Mouse (Mus musculus): Measurements from ENCODE around the gene Desi1. TPM values are rescaled to one million over a fixed set of nuclear protein-coding genes. Genes with fewer than 3 reads are reported as not detected.

Gene Desi1
- polyA plus RNA-seq, 1 experiment from 2014 or later = 169 TPM

GRCm38 (mm10) chr15:81966062-81966829 lies 67.4 kb downstream of the Desi1 start:
- no peak for DNase-seq (ENCODE audit: low spot score)

DNA sequence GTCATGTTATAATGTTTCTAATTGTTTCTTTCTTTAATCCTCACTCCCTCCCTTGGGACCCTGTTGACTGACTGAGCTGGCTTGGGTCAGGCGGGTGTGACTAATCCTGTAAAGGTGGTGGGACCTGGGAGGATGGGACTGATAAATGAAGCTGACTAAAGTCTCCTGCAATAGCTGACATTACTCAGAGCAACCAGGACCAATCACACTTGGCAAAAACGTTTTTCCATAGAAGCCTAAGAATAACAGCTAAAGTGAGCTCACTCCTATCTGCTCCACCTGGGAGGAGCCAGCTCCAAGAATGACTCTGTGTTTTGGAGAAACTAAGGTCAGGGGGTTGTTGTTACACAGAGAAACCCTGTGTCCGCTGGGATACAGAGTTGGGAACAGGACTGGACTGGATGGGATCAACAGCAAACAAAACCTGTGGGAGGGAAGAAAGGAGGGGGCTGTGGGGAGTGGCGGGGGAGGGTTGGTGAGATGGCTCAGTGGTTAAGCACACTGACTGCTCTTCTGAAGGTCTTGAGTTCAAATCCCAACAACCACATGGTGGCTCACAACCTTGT lies 68.6 kb downstream of the Desi1 start:
- no peak for DNase-seq (ENCODE audit: low spot score)

DNA sequence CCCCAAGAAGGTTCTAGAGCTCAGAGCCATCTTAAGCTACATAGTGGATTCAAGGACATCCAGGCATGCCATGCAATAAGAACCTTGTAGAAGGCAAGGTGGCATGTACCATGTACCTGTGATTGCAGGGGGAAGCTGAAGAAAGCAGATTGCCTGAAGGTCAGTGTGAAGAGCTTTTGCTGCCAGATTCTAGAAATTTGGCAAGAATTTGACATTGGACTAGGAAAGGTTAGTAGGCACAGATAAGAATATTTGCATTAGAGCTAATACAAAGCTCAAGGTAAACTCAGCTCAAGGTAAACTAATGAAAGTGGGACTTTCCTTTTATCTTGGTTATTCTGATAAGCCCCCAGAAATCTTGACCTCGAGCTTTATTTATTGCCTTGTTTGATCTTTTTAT lies 69.4 kb downstream of the Desi1 start:
- no peak for DNase-seq (ENCODE audit: low spot score)

GRCm38 (mm10) chr15:81961078-81961451 lies 72.6 kb downstream of the Desi1 start:
- DNase-seq (ENCODE audit: low spot score) = no peak

GRCm38 (mm10) chr15:81960171-81961077 lies 73.2 kb downstream of the Desi1 start, which contains the start of gene Pmm1:
Gene Pmm1 (minus strand): TSS chr15:81960930.
- DNase-seq (ENCODE audit: low spot score) = peak; percentile 100

DNA sequence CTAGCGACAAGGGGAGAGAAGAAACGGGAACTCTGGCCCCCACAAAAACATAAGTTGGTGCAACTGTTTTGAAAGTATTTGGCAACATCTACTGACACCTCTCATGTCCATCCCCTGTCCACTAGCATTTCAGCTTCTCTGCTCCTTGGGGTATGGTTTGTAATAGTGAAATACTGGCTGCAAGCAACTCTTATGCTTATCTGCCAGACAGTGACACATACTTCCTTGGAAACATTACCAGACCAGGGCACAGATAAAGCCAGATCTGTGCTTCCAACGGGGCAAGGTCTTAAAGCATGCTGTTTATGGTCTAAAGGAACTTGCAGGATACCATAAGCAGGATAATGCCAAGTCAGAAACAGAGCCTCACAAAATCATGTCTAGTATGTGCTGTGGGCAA lies 74.8 kb downstream of the Desi1 start:
- DNase-seq (ENCODE audit: low spot score) = no peak

GRCm38 (mm10) chr15:81957598-81957997 lies 76.1 kb downstream of the Desi1 start:
- no peak for DNase-seq (ENCODE audit: low spot score)

DNA sequence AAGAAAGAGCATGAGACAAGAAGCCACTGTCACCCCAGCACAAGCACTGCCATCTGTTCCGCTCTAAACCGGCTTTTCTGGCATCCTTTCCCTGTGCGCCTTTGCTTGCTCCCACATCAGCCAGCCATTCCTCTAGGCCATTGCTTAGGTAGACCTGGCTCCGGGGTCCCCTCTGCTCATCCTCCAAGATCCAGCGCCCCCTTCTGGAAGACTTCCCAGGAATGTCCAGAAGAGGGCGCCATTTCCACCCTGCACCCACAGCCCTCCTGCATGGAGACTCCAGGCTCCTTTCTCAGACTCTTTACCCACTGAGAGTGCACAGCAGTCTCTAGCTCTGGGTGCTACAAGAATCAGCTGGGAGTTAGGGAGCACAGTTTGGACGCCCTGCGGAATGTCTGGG lies 77.2 kb downstream of the Desi1 start:
- DNase-seq (ENCODE audit: low spot score) = peak; percentile 72

DNA sequence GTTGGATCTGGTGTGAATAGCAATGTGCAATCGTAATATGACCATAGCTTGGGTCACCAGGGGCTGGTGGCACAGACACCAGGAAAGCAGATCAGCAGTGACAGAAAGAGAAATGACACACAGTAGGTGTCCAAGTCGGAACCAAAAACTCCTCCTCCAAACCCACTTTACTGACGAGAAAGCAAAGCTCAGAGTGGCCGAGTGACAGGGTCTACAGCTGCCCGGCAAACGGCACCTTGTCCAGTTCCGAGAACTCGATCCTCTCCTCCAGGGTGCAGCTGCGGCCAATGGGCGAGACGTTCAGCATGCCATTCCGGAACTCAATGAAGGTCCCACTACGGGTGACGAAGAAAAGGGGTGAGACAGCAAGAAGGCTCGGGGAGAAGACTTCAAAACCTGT lies 78.2 kb downstream of the Desi1 start:
- DNase-seq (ENCODE audit: low spot score) = no peak

- no peak for DNase-seq (ENCODE audit: low spot score)
These were observed 78.9 kb downstream of the Desi1 start for GRCm38 (mm10) chr15:81954716-81955115.

DNA sequence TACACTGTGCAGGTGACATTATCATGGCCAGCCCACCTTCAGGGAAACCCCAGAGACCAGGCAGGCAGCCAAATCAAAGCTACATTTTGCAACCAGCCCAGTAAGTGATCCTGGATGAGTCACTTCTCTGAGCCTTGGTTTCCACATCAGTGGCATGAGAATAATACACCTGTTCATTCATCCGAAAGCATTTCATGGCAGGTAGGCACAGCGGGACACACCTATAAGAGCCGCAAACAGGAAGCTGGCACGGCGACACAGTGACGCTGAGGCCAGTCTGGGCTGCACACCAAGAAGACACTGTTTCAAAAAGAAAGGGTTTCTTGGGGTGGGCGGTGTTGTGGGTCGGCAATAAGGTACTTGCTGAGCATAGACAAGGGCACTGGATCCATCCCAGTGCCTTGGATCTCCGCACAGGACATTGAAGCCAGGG lies 79.5 kb downstream of the Desi1 start:
- no peak for DNase-seq (ENCODE audit: low spot score)

DNA sequence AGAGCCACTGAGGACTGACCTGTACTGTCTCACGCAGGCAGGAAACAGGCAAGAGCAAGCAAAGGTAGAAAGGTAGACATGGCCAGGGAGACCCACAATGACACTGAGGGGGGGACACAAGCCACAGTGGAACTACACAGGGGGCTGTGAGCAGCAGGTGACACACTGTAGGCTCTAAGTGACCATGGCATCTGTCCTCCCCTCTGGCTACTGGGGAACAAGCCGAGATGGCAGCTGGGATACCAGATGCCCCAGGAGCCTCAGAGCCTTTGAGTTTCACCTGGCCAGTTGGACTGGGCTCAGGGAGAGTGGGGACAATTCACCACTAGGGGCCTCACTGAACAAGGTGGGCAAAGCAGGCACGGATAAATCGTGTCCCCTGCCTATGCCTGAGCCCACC lies 81.4 kb downstream of the Desi1 start:
- no peak for DNase-seq (ENCODE audit: low spot score)

GRCm38 (mm10) chr15:81951159-81951558 lies 82.5 kb downstream of the Desi1 start:
- DNase-seq (ENCODE audit: low spot score) = no peak

DNA sequence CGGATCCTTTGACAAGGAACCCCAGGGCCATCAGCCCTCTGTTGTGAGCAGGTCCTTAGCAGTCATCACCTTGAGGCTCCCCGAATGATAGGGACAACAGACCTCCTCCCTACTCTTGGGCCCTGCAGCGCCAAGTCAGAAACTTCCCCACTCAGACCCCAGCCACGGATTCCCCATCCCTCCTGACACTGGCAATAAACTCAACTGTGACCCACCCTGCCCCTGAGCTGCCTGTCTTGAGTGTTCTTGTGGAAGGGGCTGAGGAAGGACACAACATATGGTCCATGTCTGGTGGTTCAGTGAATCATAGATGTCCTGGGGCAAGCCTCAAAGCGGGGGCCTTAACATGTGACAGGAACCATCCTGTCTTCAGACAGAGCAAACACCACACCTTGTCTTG lies 82.9 kb downstream of the Desi1 start:
- DNase-seq (ENCODE audit: low spot score) = no peak

- no peak for DNase-seq (ENCODE audit: low spot score)
These were observed 84.1 kb downstream of the Desi1 start for GRCm38 (mm10) chr15:81949476-81950131.

DNA sequence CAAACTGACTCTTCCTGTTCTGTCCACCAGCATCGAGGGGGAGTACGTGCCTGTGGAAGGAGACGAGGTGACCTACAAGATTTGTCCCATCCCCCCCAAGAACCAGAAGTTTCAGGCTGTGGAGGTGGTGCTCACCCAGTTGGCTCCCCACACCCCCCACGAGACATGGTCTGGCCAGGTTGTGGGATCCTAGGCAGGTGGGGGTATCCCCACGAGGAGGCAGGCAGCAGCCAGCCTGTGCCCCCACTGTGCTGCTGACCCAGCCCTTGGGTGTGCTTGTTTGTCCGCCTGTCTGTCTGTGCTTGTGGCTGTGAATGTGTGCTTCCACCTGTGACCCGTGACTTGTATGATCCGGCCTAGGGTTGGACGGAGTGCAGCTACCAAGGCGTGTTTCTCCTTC lies 84.6 kb downstream of the Desi1 start:
- DNase-seq (ENCODE audit: low spot score) = no peak

DNA sequence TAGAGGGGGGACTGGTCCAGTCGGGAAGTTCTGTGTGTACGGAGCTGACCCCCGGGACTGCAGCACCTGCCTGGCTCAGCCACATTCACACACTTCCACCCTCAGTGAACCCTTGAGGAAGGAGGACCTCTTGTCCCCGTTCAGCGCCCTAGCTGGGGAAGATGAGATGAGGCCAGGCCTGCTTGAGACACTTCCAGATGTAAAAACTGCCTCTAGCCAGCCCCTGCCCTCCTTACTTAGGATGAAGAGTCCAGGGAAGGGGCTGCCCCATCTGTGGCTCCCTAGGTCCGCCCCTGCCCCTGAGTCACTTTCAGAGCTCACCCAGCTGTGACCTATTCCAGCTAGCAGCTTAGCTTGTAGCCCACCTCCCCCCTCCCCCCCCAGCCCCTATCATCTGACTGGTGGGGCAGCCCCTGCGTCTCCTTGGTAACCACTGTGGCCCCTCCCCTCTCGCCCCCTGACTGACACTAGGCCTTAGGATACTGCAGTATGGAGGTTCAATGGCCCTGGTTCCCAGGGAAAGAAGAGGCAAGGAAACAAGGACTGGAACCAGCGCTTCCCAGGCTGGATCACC lies 90.4 kb downstream of the Desi1 start:
- no peak for DNase-seq (ENCODE audit: low spot score)

Data from thymus, postnatal 0 days (tissue).